Mouse (Mus musculus): ENCODE data around the gene 1700024G13Rik.
"Not testable (repeated sequence)": the region's sequence is repeated elsewhere in the genome, so short reads cannot be mapped to it uniquely, and the experiment has no call there.

Gene 1700024G13Rik

DNA sequence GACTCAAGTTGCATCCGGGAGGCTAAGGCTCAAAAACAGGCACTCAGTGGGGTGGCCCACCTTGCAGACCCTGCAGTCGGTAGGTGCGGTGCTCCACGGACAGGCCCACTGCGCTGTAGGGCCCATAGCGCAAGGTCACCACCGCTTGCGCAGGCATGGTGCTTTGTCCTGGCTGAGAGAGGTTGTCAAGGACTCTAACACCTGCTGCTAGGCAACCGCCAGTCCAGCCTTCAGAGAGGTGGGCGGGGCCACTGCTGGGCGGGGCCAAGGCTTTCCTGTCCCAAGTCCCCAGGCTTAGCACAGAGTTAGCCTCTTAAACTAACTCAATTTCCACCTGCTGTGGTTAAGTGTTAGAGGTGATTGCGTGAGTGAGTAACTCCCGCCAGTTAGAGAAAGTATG lies at the start of gene 1700024G13Rik:
TSS of gene 1700024G13Rik (minus strand) at position 196 of the 400 bp plus-strand sequence.
- in situ Hi-C loops (cut with MboI): no loop called here

DNA sequence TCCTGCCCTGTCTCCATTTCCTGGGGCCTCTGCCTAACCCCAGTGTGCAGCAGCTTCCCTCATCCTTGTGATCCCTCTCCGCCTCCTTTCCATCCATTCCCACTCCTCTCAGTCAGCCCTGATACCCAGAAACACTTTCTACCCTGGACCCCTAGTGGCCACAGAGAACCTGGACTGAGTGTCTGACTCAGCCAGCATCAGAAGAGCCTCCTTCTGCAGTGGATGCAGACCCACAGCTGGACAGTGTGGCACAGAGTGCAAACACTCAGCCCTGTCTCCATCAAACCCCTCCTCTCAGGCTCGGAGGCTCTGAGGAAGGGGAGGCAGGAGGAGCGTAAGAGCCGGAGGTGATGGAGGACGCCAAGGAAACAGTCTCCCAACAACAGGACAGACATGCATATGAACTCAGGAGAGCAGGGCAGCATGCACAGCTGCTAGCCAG lies 49.2 kb upstream of the 1700024G13Rik start:
- in situ Hi-C loops (cut with MboI): no loop called here

DNA sequence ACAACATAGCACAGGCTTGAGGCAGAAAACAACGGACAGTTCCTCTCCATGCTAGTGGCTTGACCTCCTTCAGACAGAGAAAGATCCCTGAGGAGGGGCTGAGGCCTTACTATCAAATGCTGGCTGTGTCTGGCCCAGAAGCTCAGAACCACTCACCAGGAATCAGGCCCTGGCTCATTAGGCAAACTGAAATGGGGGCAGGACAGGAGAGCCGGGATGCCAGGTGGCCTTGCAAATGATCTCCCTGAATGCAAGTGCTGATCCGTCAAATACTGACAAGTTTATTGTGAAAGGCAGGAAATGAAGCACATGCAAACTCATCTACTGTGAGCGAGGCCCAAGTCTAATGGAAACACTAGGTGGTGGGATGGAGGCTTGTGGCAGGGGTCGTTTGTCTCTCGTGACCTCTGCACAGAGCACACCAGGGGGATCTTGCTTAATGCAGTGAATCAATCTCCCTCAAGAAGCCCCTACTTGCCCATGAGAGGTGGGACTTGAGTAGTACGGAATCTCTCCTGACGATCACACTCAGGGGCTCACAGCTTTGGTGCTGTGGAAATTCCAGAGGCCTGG lies 40.9 kb upstream of the 1700024G13Rik start:
- in situ Hi-C loops (cut with MboI): no loop called here

DNA sequence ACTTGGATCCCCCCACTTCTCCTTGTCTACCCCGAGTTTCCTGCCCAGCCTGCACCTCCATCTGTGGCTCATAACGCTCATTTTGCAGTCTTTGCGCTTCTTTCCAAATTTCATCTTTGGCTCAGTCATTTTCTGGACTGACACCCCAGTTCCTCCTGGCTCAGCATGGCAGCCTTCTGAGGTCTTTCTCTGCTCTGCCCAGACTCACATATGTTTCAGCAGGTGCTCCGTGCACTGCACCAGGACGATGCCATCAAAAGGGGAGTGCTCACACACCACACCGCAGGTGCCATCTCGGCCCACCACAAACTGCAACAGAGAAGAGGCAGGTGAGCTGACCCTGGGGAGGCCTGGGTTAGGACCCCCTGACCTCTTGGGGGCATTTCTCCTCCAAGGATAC lies 35.8 kb upstream of the 1700024G13Rik start:
- in situ Hi-C loops (cut with MboI): no loop called here

DNA sequence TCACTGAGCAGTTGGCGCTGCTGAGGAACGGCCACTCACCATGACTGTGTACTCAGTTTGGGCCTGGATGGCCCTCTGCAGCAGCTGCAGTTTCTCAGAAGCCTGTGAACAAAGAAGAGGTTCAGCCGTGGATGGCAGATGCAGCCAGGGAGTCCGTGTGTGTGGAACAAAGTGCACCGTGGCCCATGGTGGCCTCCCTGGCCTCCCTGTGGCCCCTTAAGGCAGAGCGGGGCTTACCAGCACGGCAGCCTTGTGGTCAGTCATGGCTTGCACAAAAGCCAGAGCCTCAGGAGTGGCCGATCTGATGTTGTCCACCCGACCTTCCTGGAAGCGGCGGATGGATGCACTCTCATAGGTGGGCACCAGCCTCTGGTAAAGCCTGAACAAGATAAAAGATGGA lies 30.6 kb upstream of the 1700024G13Rik start:
- in situ Hi-C loops (cut with MboI): no loop called here

DNA sequence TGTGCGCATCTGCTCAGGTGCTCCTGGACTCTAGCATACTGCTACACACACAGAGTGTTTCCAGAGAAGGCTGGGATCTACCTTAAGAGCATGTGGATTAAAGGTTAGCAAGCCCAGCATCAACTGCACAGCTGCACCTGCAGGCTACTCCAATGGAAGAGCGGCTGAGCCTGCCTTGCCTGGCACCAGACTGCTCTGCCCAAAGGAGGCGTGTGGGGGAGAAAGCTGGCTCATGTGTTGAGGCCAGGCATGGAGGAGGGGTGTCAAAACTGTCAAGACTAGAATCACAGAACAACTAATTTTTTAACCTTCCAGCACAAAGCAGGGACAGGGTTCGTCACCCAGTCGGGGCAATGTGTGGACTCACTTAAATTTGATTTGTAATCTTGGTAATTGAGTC lies 23.9 kb upstream of the 1700024G13Rik start:
- in situ Hi-C loops (cut with MboI): no loop called here

DNA sequence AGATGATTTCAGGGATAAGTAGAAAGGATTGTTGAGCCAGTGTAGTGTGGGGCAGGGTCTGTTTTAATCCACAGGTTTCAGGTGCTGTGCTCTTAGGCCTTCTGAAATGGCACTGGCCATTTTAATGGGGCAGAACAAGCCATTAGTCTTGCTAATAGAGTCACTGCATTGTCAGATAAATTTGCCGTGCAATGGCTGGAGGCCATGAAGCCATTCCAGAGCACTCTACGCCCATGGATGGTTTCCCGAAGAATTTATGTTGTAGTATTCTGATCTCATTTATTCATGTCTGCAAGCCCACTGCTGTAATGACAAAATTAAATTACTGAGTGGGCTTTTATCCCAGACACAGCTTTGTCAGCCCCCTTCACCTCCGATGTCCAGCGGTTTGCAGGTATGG lies 21.9 kb upstream of the 1700024G13Rik start:
- in situ Hi-C loops (cut with MboI): no loop called here

DNA sequence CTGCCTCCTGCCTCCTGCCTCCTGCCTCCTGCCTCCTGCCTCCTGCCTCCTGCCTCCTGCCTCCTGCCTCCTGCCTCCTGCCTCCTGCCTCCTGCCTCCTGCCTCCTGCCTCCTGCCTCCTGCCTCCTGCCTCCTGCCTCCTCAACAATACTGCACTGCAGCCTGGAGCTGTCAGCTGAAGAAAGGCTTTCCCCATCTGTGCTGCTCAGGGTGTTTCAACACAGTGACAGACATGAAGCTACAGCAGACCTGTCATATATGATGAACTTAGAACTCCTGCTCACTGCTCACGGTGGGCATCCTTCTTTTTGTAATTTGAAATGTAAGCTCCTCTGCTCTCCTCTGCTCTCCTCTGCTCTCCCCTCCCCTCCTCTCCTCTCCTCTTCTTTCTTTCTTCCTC lies 17.2 kb upstream of the 1700024G13Rik start:
- in situ Hi-C loops (cut with MboI): not testable (repeated sequence)

DNA sequence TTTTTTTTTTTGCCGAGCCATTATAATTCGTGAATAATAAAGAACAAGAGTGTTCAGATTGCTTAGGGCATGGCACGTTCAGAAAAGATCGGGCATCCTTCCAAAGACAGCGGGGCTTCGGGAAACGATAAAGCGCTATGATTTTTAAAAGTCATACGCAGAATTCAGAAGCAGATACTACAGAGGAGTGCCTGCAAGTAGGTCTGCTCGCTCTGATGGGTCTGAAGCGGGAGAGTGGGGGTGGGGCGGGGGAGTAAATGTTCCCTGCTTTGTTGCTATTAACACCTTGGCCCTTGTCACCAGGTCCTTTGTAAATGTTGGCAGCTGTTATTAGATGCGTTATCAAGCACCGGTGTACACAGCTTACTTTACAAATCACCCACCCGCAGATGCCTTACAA lies 6.6 kb downstream of the 1700024G13Rik start:
- in situ Hi-C loops (cut with MboI): no loop called here

DNA sequence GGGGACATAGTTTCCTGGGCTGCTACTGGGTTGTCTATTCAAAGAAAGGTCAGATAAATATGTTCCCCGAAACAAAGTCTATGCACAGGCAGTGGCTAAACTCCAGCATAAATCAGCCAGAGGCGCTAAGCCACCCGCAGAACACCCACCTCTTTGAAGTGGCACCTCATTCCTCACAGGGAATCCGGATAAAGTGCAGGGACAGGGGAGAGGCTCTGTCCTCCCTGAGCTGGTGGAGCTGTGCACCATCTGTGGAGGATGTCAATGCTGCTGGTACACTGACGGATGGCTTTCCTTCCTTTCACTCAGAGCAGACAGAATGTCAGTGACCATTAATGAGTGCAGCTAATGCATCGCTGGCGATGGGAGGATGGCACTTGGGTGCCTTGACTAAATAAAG lies 7.1 kb downstream of the 1700024G13Rik start:
- in situ Hi-C loops (cut with MboI): no loop called here

DNA sequence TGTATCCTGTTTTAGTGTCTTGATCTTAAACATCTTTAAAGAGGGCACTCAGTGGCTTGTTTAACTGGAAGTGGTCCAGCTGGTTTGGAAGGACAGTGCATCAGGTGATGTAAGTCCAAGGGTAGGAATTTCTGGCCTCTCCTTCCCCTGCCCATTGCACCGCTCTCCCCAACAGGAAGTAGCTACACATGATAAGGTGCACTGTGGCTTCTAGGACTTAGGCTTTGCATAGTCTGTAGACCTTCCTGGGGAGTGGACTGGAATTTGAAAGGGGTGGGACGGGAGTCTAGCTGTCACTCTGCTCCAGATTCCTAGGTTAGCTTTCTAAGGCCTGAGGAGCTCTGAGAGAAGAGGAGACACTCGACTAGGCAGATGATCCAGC lies 8.1 kb downstream of the 1700024G13Rik start:
- in situ Hi-C loops (cut with MboI): no loop called here

DNA sequence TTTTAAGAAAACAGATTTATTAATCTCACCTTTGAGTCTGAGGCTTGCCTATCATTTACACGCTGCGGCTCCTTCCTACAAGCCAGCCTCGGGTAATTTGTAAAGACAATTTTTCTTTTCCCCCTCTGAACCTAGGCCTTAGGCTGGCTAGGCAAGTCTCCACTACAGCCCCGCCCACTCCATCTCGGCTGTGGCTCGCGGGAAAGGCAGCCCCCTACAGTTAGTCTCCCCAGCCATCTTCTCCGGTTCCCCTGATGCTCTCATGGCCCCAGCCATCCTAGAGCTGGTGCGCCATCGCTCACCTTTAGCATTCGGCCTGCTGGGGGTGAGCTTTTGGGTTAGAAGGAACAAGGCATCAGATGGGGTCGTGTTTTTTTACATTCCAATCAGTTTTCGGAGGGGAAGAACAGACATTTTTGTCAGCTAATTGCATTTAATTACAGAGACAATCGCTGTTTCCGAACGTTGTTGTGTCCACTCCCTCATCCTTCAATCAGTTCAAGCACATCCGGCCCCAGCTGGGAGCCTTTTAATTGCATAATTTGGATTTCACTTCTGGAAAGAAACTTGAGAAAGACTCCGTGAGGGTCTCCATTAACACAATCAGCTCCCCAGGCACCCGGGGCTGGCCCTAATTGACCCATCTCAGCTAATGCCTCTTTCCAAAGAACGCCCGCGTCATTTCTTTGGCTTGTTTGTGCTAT lies 8.6 kb downstream of the 1700024G13Rik start:
- in situ Hi-C loops (cut with MboI): no loop called here

DNA sequence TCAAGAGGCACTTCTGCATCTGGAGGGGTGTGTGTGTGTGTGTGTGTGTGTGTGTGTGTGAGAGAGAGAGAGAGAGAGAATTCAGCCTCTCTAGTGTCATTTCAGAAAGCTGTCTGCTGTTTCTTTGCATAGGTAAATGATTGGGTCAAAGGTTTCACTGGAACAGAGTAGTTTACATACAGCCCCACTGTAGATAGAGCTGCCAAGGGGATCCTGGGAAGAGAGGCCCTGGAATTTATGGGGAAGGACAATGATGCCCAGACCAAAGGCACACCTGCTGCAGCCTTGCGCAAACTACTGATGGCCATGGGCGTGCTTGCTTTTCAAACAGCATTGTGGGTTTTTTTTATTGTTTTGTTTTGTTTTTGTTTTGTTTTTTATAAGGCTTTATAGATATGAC lies 15.7 kb downstream of the 1700024G13Rik start:
- in situ Hi-C loops (cut with MboI): no loop called here

DNA sequence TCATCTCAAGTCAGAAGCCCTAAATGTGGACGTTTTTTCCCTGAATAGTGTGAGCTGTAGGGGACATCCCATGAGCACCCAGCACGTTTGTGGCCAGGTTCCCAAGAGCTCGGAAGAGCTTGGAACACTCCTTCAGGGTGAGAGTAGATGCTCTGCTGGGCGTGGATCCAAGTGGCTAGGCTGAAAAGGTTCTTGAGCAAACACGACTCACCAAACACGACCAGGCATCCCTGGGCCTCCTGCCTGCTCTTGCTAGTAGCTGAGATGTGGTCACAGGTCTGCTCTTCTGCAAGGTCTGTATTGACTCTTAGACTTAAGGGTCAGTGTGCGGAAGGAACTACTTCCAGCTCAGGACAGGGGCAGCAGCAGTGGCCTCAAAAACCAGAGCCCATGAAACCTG lies 18.4 kb downstream of the 1700024G13Rik start:
- in situ Hi-C loops (cut with MboI): no loop called here

DNA sequence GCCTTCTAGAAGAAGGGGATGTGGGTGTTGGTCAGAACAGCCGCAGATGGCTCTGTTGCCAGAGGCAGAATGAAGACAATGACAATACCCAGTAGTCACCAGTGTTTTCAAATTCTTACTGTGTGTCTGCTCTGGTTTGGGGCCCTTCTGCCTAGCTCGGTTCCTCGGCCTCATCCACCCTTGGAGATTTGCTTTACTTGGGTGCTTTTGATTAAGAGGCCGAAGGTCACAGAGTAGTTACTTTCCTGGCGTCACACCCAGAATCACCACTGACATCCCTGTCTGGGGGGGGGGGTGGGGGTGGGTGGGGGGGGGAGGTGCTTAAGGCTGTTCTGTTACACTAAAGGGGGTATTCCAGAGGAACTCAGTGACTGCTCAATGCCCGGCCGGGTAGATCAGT lies 23.8 kb downstream of the 1700024G13Rik start:
- in situ Hi-C loops (cut with MboI): no loop called here

DNA sequence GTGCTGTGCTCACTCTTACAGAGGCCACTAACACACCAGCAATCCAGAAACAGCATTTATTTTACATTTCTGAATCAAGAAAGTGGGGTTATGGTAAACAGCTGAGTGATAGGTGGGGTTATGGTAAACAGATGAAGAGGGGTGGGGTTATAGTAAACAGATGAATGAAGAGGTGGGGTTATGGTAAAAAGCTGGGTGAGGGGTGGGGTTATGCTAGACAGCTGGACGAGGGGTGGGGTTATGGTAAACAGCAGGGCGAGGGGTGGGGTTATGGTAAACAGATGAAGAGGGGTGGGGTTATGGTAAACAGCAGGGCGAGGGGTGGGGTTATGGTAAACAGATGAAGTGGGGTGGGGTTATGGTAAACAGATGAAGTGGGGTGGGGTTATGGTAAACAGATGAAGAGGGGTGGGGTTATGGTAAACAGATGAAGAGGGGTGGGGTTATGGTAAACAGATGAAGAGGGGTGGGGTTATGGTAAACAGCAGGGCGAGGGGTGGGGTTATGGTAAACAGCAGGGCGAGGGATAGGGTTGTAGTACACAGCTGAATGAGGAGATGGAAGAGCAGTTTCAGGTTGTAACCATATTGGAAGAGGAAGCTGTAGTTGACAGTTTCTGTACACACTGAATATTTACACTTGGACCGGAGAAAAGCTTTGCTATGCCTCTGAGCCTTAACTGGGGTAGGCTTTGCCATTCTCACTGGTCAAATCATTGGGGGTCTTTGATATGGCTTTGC lies 36.8 kb downstream of the 1700024G13Rik start:
- in situ Hi-C loops (cut with MboI): not testable (repeated sequence)

DNA sequence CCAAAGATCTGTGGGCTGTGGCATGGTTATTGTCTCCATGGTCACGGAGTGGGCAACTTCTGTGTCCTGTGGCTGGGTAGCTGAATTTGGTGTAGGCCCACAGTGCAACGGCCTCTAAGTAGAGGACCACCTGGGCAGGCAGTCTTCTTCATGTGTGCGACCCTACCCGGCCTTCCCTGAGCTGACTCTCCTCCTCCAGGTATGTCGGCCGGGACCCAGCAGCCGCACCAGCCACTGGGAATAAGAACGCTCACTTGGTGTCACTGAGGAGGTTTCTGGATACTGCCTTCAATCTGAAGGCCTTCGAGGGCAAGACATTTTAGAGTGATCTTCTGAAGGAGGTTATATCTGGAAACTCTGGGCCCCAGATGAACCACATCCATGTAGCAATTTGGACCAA lies 40.9 kb downstream of the 1700024G13Rik start:
- in situ Hi-C loops (cut with MboI): no loop called here

DNA sequence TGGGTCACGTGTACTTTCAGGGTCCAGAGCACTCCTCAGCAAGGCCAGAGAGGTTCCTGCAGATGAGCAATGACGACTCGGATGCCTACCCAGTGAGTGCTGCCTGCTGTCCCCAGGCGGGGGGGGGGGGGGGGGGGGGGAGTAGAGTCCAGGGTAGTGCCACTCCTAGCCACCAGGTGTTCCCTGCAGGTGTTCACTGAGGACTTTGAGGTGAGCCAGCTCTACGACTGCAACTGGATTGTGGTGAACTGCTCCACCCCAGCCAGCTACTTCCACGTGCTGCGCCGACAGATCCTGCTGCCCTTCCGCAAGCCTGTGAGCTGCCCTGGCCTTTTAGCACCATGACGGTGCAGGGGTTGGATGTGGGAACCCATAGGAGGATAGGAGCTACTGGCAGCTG lies 43.5 kb downstream of the 1700024G13Rik start:
- in situ Hi-C loops (cut with MboI): no loop called here

DNA sequence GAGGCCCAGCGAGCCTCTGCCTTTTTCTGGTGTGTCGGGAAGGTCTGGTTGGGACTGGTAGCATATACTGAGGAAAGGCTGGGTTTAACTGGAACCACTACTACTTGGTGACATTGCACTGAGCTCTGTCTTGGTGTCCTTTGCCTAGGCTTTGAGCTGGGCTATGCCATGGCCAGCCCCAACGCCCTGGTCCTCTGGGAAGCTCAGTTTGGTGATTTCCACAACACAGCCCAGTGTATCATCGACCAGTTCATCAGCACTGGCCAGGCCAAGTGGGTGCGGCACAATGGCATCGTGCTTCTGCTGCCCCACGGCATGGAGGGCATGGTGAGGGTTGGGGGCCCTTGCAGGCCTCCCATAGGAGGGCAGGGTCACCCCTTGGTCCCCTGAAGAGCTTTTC lies 44.0 kb downstream of the 1700024G13Rik start:
- in situ Hi-C loops (cut with MboI): no loop called here

DNA sequence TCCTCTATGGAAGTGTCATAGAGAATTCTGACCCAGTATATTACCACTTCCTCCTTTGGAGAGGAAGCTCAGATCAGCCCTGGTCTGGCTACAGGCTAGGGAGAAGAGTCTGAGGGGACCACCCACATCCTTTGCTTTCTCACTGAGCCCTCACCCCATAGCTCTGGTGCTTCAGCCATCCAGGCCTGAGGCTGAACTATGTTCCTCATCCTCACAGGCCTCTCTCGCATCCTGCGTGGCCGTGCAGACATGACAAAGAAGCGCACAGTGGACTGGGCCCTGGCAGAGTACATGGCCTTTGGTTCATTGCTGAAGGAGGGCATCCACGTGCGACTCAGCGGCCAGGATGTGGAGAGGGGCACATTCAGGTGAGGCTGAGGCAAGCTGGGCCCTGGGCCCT lies 46.4 kb downstream of the 1700024G13Rik start:
- in situ Hi-C loops (cut with MboI): no loop called here

DNA sequence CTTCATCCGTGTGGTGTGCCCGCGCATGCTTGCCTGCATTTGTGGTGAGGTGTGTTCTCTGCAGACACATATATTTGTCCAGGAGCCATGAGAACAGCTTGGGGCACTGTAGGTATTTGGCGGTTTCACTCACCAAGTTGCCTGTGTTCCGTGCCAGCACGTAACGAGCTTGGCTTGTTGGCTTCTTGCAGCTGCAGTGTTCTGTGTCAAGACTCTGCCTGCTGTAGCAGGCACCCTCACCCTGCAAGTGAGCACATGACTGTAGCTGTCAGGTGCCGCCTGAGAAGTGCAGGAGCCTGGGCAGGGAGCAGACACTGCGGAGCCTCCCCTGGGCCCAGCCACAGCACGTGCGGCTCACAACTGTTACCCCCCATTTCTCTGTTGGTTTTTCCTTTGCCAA lies 51.6 kb downstream of the 1700024G13Rik start:
- in situ Hi-C loops (cut with MboI): no loop called here

DNA sequence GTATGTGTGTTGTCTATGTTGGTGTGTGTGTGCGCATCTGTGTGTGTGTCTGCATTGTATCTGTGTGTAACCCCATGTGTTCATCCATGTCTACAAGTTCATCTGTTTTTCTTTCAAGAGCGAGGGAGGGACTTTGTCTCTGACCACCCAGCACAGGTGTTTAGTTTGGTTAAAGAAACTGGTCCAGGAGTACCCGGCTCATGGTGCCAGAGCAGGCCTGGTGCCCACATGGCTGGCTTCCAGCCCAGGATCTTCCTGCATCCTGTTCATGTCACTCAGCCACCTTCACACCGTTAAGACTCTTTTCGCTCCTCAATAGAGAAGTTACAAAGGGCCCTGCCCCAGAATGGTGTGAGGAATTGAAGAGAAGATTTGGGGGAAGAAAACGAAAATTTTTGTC lies 52.2 kb downstream of the 1700024G13Rik start:
- in situ Hi-C loops (cut with MboI): no loop called here

All from mature B cell (primary cell).